Mouse (Mus musculus): ENCODE results near the gene Pwwp2b.
A peak's percentile ranks its signal among the peaks of the same experiment; 100 is the strongest.

Pwwp2b gene

GRCm38 (mm10) chr7:139265634-139266033 lies 17.4 kb downstream of the Pwwp2b start:
- DNase-seq: no peak

GRCm38 (mm10) chr7:139266431-139266830 lies 18.1 kb downstream of the Pwwp2b start:
- peak; percentile 81 for DNase-seq

GRCm38 (mm10) chr7:139266886-139267870 lies 18.9 kb downstream of the Pwwp2b start:
- peak; percentile 42 for DNase-seq

- DNase-seq: no peak
Observed at GRCm38 (mm10) chr7:139270738-139271137, 22.5 kb downstream of the Pwwp2b start.

- no peak for DNase-seq
Observed at GRCm38 (mm10) chr7:139271871-139272270, 23.6 kb downstream of the Pwwp2b start.

- DNase-seq: no peak
Observed at GRCm38 (mm10) chr7:139272639-139273396, 24.5 kb downstream of the Pwwp2b start.

GRCm38 (mm10) chr7:139273397-139273719 lies 25.1 kb downstream of the Pwwp2b start:
- no peak for DNase-seq

- DNase-seq: no peak
Observed at GRCm38 (mm10) chr7:139275586-139275985, 27.3 kb downstream of the Pwwp2b start.

GRCm38 (mm10) chr7:139276150-139276549 lies 27.9 kb downstream of the Pwwp2b start:
- no peak for DNase-seq

GRCm38 (mm10) chr7:139277536-139277935 lies 29.3 kb downstream of the Pwwp2b start:
- DNase-seq: no peak

- no peak for DNase-seq
Observed at GRCm38 (mm10) chr7:139279571-139279970, 31.3 kb downstream of the Pwwp2b start.

GRCm38 (mm10) chr7:139280044-139280443 lies 31.8 kb downstream of the Pwwp2b start:
- no peak for DNase-seq

- DNase-seq: no peak
Observed at GRCm38 (mm10) chr7:139281195-139281594, 32.9 kb downstream of the Pwwp2b start.

- DNase-seq: no peak
Observed at GRCm38 (mm10) chr7:139282037-139282436, 33.8 kb downstream of the Pwwp2b start.

GRCm38 (mm10) chr7:139285295-139285943 lies 37.1 kb downstream of the Pwwp2b start:
- DNase-seq: no peak

GRCm38 (mm10) chr7:139288540-139288939 lies 40.3 kb downstream of the Pwwp2b start:
- DNase-seq: no peak

GRCm38 (mm10) chr7:139293350-139293749 lies 45.1 kb downstream of the Pwwp2b start:
- no peak for DNase-seq

GRCm38 (mm10) chr7:139294076-139294475 lies 45.8 kb downstream of the Pwwp2b start:
- no peak for DNase-seq

- DNase-seq: no peak
Observed at GRCm38 (mm10) chr7:139295653-139296052, 47.4 kb downstream of the Pwwp2b start.

GRCm38 (mm10) chr7:139296552-139297100 lies 48.3 kb downstream of the Pwwp2b start:
- no peak for DNase-seq

- no peak for DNase-seq
Observed at GRCm38 (mm10) chr7:139298446-139298845, 50.2 kb downstream of the Pwwp2b start.

GRCm38 (mm10) chr7:139299424-139299823 lies 51.1 kb downstream of the Pwwp2b start:
- DNase-seq: peak; percentile 88

- peak; percentile 96 for DNase-seq
Observed at GRCm38 (mm10) chr7:139300423-139300822, 52.1 kb downstream of the Pwwp2b start.
